Mouse (Mus musculus) heart, embryonic 15.5 days (tissue): ENCODE measurements at regions not wholly inside any gene's neighbourhood (a gene's known extent, or its start where the extent isn't known, plus 50 kb on each side); places are given as distances from the start of the nearest gene placed in this dataset.
A peak's percentile ranks its signal among the peaks of the same experiment; 100 is the strongest.

Source experiments
- ATAC-seq: fragments of 200-750 bp; cut with Nextera tagmentation; replicated peaks from 2 replicates; pipeline ENCODE4 v1.8.0; 2017; ENCODE audit warnings: low read depth, moderate TSS enrichment; ENCODE audit not compliant: insufficient number of reproducible peaks, insufficient read depth, low FRiP score
- H3K27ac ChIP-seq: fragments of 300-500 bp; sonication (generic); 2 replicates; pipeline ENCODE4 v1.5.1; 2015; ENCODE audit warnings: mild to moderate bottlenecking, inconsistent platforms
- H3K27me3 ChIP-seq: fragments of 300-500 bp; sonication (generic); 2 replicates; pipeline ENCODE4 v1.6.1; 2015; ENCODE audit warnings: inconsistent platforms
- H3K36me3 ChIP-seq: fragments of 300-500 bp; sonication (generic); 2 replicates; pipeline ENCODE4 v1.6.1; 2015; ENCODE audit warnings: mild to moderate bottlenecking, inconsistent platforms
- H3K4me1 ChIP-seq: fragments of 300-500 bp; sonication (generic); replicated peaks from 2 replicates; pipeline ENCODE4 v1.6.1; 2015; ENCODE audit warnings: inconsistent platforms
- H3K4me2 ChIP-seq: fragments of 300-500 bp; sonication (generic); 2 replicates; pipeline ENCODE4 v1.6.1; 2015; ENCODE audit warnings: inconsistent platforms, mild to moderate bottlenecking, moderate library complexity
- H3K4me3 ChIP-seq: fragments of 300-500 bp; sonication (generic); 2 replicates; pipeline ENCODE4 v1.5.1; 2015; ENCODE audit warnings: mild to moderate bottlenecking, inconsistent platforms
- H3K9ac ChIP-seq: fragments of 300-500 bp; sonication (generic); 2 replicates; pipeline ENCODE4 v1.6.1; 2015; ENCODE audit warnings: mild to moderate bottlenecking, inconsistent platforms
- H3K9me3 ChIP-seq: fragments of 300-500 bp; sonication (generic); replicated peaks from 2 replicates; pipeline ENCODE4 v1.6.1; 2016; ENCODE audit warnings: inconsistent platforms
- WGBS: fragments of 180-500 bp; shearing (Covaris S2); methylation state at CpG from one replicate; pipeline ENCODE4 v1.1.7; 2015; ENCODE audit warnings: mixed read lengths; 5-methylcytosine and 5-hydroxymethylcytosine counted together

- no peak overlapping the region for H3K27ac ChIP-seq
- no peak overlapping the region for H3K4me3 ChIP-seq
- H3K4me1 ChIP-seq, result peaks cover 35% of the 10 kb centered on the region
- H3K36me3 ChIP-seq, result no peaks in the 10 kb centered on the region
- H3K9me3 ChIP-seq, result no peaks in the 10 kb centered on the region
- no peak overlapping the region for H3K4me2 ChIP-seq
- no peaks in the 10 kb centered on the region for H3K27me3 ChIP-seq
- ATAC-seq, result no peak
- WGBS, result 87% methylated on average over 6 of the region's 6 CpGs
- H3K9ac ChIP-seq, result no peak overlapping the region
Observed at GRCm38 (mm10) chr6:31083701-31084100, 124.8 kb upstream of the Klf14 start.

- Histone ChIP-seq H3K4me2 (no peak overlapping the region), H3K27me3 (no peaks in the 10 kb centered on the region), H3K9ac (no peak overlapping the region), H3K36me3 (no peaks in the 10 kb centered on the region), H3K27ac (no peak overlapping the region), H3K4me3 (no peak overlapping the region), H3K9me3 (no peaks in the 10 kb centered on the region), H3K4me1 (peaks cover 32% of the 10 kb centered on the region)
- no peak for ATAC-seq
- WGBS, result 62% methylated on average over 8 of the region's 8 CpGs
Observed at GRCm38 (mm10) chr6:31085063-31085759, 126.3 kb upstream of the Klf14 start.

- H3K4me3 ChIP-seq, result no peak overlapping the region
- whole genome bisulfite sequencing, result 41% methylated on average over 9 of the region's 9 CpGs
- H3K4me2 ChIP-seq, result no peak overlapping the region
- H3K36me3 ChIP-seq, result no peaks in the 10 kb centered on the region
- H3K4me1 ChIP-seq, result peaks cover 32% of the 10 kb centered on the region
- no peak overlapping the region for H3K9ac ChIP-seq
- no peak for ATAC-seq
- no peaks in the 10 kb centered on the region for H3K27me3 ChIP-seq
- H3K27ac ChIP-seq, result no peak overlapping the region
- H3K9me3 ChIP-seq, result no peaks in the 10 kb centered on the region
Observed at GRCm38 (mm10) chr6:31085760-31086108, 126.9 kb upstream of the Klf14 start.

- Histone ChIP-seq H3K4me1 (peaks cover 31% of the 10 kb centered on the region), H3K27me3 (no peaks in the 10 kb centered on the region), H3K27ac (no peak overlapping the region), H3K4me2 (no peak overlapping the region), H3K36me3 (no peaks in the 10 kb centered on the region), H3K4me3 (no peak overlapping the region), H3K9ac (no peak overlapping the region), H3K9me3 (no peaks in the 10 kb centered on the region)
- WGBS, result 89% methylated on average over 5 of the region's 5 CpGs
- no peak for ATAC-seq
Observed at GRCm38 (mm10) chr6:31086283-31086682, 127.4 kb upstream of the Klf14 start.

GRCm38 (mm10) chr6:31086798-31087360 is 128.0 kb upstream of the Klf14 start:
- no peak overlapping the region for H3K4me2 ChIP-seq
- no peak overlapping the region for H3K9ac ChIP-seq
- no peaks in the 10 kb centered on the region for H3K27me3 ChIP-seq
- no peaks in the 10 kb centered on the region for H3K36me3 ChIP-seq
- WGBS, result 77% methylated on average over 7 of the region's 7 CpGs
- H3K4me1 ChIP-seq, result peaks cover 25% of the 10 kb centered on the region
- H3K27ac ChIP-seq, result no peak overlapping the region
- H3K9me3 ChIP-seq, result no peaks in the 10 kb centered on the region
- no peak overlapping the region for H3K4me3 ChIP-seq
- no peak for ATAC-seq

- Histone ChIP-seq H3K4me2 (no peak overlapping the region), H3K36me3 (no peaks in the 10 kb centered on the region), H3K4me1 (peaks cover 19% of the 10 kb centered on the region), H3K9ac (no peak overlapping the region), H3K27ac (no peak overlapping the region), H3K4me3 (no peak overlapping the region), H3K27me3 (no peaks in the 10 kb centered on the region), H3K9me3 (no peaks in the 10 kb centered on the region)
- 65% methylated on average over 4 of the region's 4 CpGs for WGBS
- no peak for ATAC-seq
Observed at GRCm38 (mm10) chr6:31087511-31087910, 128.6 kb upstream of the Klf14 start.

GRCm38 (mm10) chr6:31088147-31088972 is 129.5 kb upstream of the Klf14 start:
- no peak overlapping the region; the same call in 1 of the 2 replicates for H3K27ac ChIP-seq
- H3K4me3 ChIP-seq, result 0 out of 2 replicates have a peak overlapping the region, but pooled peaks have one; percentile 3
- H3K36me3 ChIP-seq, result no peaks in the 10 kb centered on the region
- H3K4me2 ChIP-seq, result peak overlapping the region; percentile 54
- H3K4me1 ChIP-seq, result peaks cover 11% of the 10 kb centered on the region
- no peak for ATAC-seq
- H3K9me3 ChIP-seq, result no peaks in the 10 kb centered on the region
- 49% methylated on average over 18 of the region's 18 CpGs for WGBS
- no peak overlapping the region for H3K9ac ChIP-seq
- no peaks in the 10 kb centered on the region for H3K27me3 ChIP-seq

- Histone ChIP-seq H3K27ac (no peak overlapping the region), H3K36me3 (no peaks in the 10 kb centered on the region), H3K4me2 (peak overlapping the region; percentile 54), H3K27me3 (no peaks in the 10 kb centered on the region), H3K9ac (no peak overlapping the region), H3K9me3 (no peaks in the 10 kb centered on the region), H3K4me3 (0 out of 2 replicates have a peak overlapping the region, but pooled peaks have one; percentile 3), H3K4me1 (peaks cover 11% of the 10 kb centered on the region)
- WGBS, result 47% methylated on average over 5 of the region's 5 CpGs
- no peak for ATAC-seq
Observed at GRCm38 (mm10) chr6:31088973-31089368, 130.1 kb upstream of the Klf14 start.

- no peaks in the 10 kb centered on the region for H3K36me3 ChIP-seq
- peaks cover 11% of the 10 kb centered on the region for H3K4me1 ChIP-seq
- 88% methylated on average over 6 of the region's 6 CpGs for WGBS
- no peaks in the 10 kb centered on the region for H3K9me3 ChIP-seq
- H3K4me3 ChIP-seq, result no peak overlapping the region
- H3K4me2 ChIP-seq, result no peak overlapping the region
- no peak overlapping the region for H3K27ac ChIP-seq
- no peak overlapping the region for H3K9ac ChIP-seq
- H3K27me3 ChIP-seq, result no peaks in the 10 kb centered on the region
- ATAC-seq, result no peak
Observed at GRCm38 (mm10) chr6:31090288-31090687, 131.4 kb upstream of the Klf14 start.

- H3K4me2 ChIP-seq, result no peak overlapping the region
- no peak overlapping the region for H3K9ac ChIP-seq
- H3K4me3 ChIP-seq, result no peak overlapping the region
- no peaks in the 10 kb centered on the region for H3K9me3 ChIP-seq
- H3K4me1 ChIP-seq, result peaks cover 11% of the 10 kb centered on the region
- H3K27me3 ChIP-seq, result no peaks in the 10 kb centered on the region
- WGBS, result 74% methylated on average over 7 of the region's 7 CpGs
- ATAC-seq, result no peak
- H3K27ac ChIP-seq, result no peak overlapping the region
- H3K36me3 ChIP-seq, result no peaks in the 10 kb centered on the region
Observed at GRCm38 (mm10) chr6:31090791-31091190, 131.9 kb upstream of the Klf14 start.

GRCm38 (mm10) chr6:31092324-31092723 is 133.4 kb upstream of the Klf14 start:
- no peak overlapping the region for H3K4me2 ChIP-seq
- no peak for ATAC-seq
- H3K27ac ChIP-seq, result no peak overlapping the region
- no peak overlapping the region for H3K4me3 ChIP-seq
- H3K4me1 ChIP-seq, result peaks cover 25% of the 10 kb centered on the region
- H3K9ac ChIP-seq, result no peak overlapping the region
- no peaks in the 10 kb centered on the region for H3K9me3 ChIP-seq
- H3K27me3 ChIP-seq, result no peaks in the 10 kb centered on the region
- no peaks in the 10 kb centered on the region for H3K36me3 ChIP-seq
- WGBS, result 84% methylated on average over 6 of the region's 6 CpGs
